Mouse (Mus musculus) intestine, postnatal 0 days (tissue): ENCODE data around the gene Slco2a1. TPM values are rescaled to one million over a fixed set of nuclear protein-coding genes. Genes with fewer than 3 reads are reported as not detected.

Source experiments
- ATAC-seq: fragments of 200-750 bp; cut with Nextera tagmentation; 2 replicates; pipeline ENCODE4 v1.8.0; 2017; ENCODE audit warnings: mild to moderate bottlenecking, moderate TSS enrichment, moderate library complexity
- H3K27ac ChIP-seq: fragments of 300-500 bp; sonication (generic); 2 replicates; pipeline ENCODE4 v1.5.1; 2014; ENCODE audit warnings: mild to moderate bottlenecking, low read depth, low read length, moderate library complexity
- H3K27me3 ChIP-seq: fragments of 300-500 bp; sonication (generic); replicated peaks from 2 replicates; pipeline ENCODE4 v1.6.1; 2014; ENCODE audit warnings: low read length, mixed read lengths; ENCODE audit not compliant: control insufficient read depth, insufficient read depth
- H3K36me3 ChIP-seq: fragments of 300-500 bp; sonication (generic); 2 replicates; pipeline ENCODE4 v1.6.1; 2014; ENCODE audit warnings: mild to moderate bottlenecking, moderate library complexity; ENCODE audit not compliant: control insufficient read depth, insufficient read depth
- H3K4me1 ChIP-seq: fragments of 300-500 bp; sonication (generic); replicated peaks from 2 replicates; pipeline ENCODE4 v1.6.1; 2014; ENCODE audit warnings: antibody characterized with exemption, low read length, mixed read lengths; ENCODE audit not compliant: control insufficient read depth, insufficient read depth
- H3K4me2 ChIP-seq: fragments of 300-500 bp; sonication (generic); replicated peaks from 2 replicates; pipeline ENCODE4 v1.6.1; 2014; ENCODE audit warnings: low read depth, mild to moderate bottlenecking, moderate library complexity
- H3K4me3 ChIP-seq: fragments of 300-500 bp; sonication (generic); 2 replicates; pipeline ENCODE4 v1.5.1; 2014; ENCODE audit warnings: low read depth, low read length
- H3K9ac ChIP-seq: fragments of 300-500 bp; sonication (generic); 2 replicates; pipeline ENCODE4 v1.6.1; 2014; ENCODE audit warnings: mild to moderate bottlenecking, low read depth, low read length
- H3K9me3 ChIP-seq: fragments of 300-500 bp; sonication (generic); 2 replicates; pipeline ENCODE4 v1.6.1; 2016; ENCODE audit warnings: mixed run types; ENCODE audit not compliant: control insufficient read depth
- CTCF ChIP-seq: sonication (generic); IDR thresholded peaks from 2 replicates; pipeline ENCODE4 v1.5.1; 2016; ENCODE audit warnings: low read depth, mild to moderate bottlenecking, control low read depth, antibody characterized with exemption, moderate library complexity
- WGBS: fragments of 180-500 bp; shearing (Covaris S2); extraction: QIAGEN DNeasy Blood & Tissue Kit; methylation state at CpG from one replicate; pipeline ENCODE4 v1.1.7; 2014; 5-methylcytosine and 5-hydroxymethylcytosine counted together
- polyA plus RNA-seq: library from polyadenylated mRNA; unstranded; fragments of >200 nt; fragmentation: Nextera tagmentation; extraction: Ambion mirVana; gene quantifications from 2 replicates; pipeline ENCODE4 v1.2.1, GENCODE M21; 2015

Gene Slco2a1
- polyA plus RNA-seq, 1 experiment from 2014 or later, result 45.9 TPM

DNA sequence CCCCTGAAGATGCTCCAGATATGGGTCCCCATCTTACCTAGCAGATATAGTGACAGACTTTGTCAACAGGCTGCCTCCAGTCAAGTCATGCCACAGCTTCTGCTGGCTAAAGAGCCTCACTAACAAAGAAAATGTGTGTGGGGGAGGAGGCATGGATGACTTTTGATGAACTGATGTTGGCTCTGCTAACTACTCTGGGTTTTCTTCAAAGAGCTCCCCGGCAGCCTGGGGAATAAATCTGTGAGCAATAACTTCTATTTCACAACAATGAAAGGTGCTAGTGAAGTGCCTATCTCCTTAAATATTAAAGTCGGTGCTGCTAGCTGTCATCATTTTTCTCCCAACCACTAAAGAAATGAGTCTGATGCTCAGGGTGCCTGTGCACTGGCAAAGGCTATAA lies 72.0 kb downstream of the Slco2a1 start:
- no peak for TF ChIP-seq CTCF
- WGBS, result 78% methylated on average over 2 of the region's 2 CpGs
- Histone ChIP-seq H3K27me3 (no peaks in the 10 kb centered on the region), H3K4me3 (no peak overlapping the region), H3K9me3 (no peaks in the 10 kb centered on the region), H3K4me2 (no peak overlapping the region), H3K4me1 (peaks cover 3% of the 10 kb centered on the region; the same call in 1 of the 2 replicates), H3K9ac (no peak overlapping the region), H3K27ac (no peak overlapping the region), H3K36me3 (no peaks in the 10 kb centered on the region; the same call in 1 of the 2 replicates)
- ATAC-seq, result no peak

DNA sequence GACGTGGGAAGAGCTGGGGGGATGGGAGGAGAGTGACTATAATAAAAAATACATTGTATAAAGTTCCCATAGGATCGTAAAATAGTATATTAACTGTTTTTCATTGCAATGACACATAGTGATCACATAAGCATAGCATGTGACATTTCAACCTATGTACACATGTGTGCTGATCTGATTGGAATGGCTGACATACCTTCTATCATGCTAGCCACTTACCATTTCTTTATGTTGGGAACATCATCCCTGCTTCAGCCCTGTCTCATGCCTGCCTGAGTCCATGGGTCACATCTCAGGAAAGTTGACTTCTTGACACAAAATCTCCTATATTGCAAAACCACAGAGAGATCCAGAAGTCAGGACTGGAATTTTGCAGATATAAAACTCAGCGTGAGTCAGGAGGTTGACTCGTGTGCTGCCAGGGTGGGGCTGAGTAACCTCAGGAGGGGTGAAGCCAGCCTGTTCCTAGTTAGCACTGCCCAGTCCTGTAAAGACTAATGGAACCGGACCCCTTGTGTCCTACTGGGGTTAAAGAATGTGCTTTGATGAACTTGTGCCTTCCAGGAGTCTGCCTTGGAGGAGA lies 73.0 kb downstream of the Slco2a1 start:
- peak; percentile 83 for ATAC-seq
- no peaks in the 10 kb centered on the region; the same call in 1 of the 2 replicates for H3K4me1 ChIP-seq
- no peak overlapping the region for H3K4me2 ChIP-seq
- H3K27ac ChIP-seq, result 0 out of 2 replicates have a peak overlapping the region, but pooled peaks have one; percentile 7
- no peaks in the 10 kb centered on the region for H3K9me3 ChIP-seq
- H3K36me3 ChIP-seq, result no peaks in the 10 kb centered on the region; the same call in 1 of the 2 replicates
- WGBS, result 53% methylated on average over 5 of the region's 5 CpGs
- H3K9ac ChIP-seq, result no peak overlapping the region
- H3K4me3 ChIP-seq, result no peak overlapping the region
- no peak for TF ChIP-seq CTCF
- H3K27me3 ChIP-seq, result no peaks in the 10 kb centered on the region

DNA sequence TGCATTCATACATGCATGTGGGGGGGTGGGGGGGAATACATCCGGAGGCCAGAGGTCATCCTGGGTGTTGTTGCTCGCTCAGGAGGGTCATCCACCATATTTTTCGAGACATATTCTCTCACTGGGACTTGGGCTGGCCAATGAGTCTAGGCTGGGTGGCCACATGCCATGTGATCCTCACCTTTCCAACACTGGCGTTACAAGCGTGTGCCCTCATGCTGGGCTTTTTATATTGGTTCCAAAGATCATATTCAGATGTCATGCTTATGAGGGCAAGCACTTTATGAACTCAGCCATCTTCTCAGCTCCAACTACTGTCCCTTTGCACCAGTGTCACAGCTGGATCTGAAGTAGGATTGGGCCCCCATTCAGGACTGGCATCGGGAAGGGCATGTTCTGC lies 75.1 kb downstream of the Slco2a1 start:
- WGBS, result 80% methylated on average over 6 of the region's 6 CpGs
- Histone ChIP-seq H3K36me3 (no peaks in the 10 kb centered on the region; the same call in 1 of the 2 replicates), H3K27me3 (no peaks in the 10 kb centered on the region), H3K4me1 (no peaks in the 10 kb centered on the region), H3K9ac (no peak overlapping the region), H3K27ac (no peak overlapping the region), H3K9me3 (no peaks in the 10 kb centered on the region), H3K4me3 (no peak overlapping the region), H3K4me2 (no peak overlapping the region)
- no peak for TF ChIP-seq CTCF
- peak; percentile 26; the same call in 1 of the 2 replicates for ATAC-seq

DNA sequence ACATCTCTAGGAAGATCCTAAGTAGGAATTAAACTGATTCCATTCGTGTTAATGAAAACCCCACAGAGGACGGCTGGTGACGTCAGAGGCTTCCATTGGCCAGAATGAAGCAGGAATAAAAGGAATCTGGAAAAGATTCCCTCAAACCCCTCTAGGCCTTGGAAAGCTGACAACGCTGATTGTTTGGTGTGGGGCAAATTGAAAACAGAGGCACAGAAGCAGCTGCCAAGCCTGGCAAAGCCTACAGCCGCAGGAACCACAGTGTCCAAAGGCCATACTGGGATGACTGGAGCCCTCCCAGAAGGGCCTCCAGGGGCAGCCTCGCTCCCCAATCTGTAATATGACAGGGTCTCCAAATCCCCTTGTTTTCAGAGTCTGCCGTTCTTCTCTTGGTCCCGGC lies 78.3 kb downstream of the Slco2a1 start:
- Histone ChIP-seq H3K4me2 (no peak overlapping the region), H3K9me3 (no peaks in the 10 kb centered on the region), H3K27ac (no peak overlapping the region), H3K4me3 (no peak overlapping the region), H3K4me1 (no peaks in the 10 kb centered on the region), H3K9ac (no peak overlapping the region), H3K27me3 (no peaks in the 10 kb centered on the region), H3K36me3 (peaks cover 5% of the 10 kb centered on the region; the same call in 1 of the 2 replicates)
- WGBS, result 84% methylated on average over 8 of the region's 8 CpGs
- ATAC-seq, result no peak
- TF ChIP-seq CTCF, result no peak

DNA sequence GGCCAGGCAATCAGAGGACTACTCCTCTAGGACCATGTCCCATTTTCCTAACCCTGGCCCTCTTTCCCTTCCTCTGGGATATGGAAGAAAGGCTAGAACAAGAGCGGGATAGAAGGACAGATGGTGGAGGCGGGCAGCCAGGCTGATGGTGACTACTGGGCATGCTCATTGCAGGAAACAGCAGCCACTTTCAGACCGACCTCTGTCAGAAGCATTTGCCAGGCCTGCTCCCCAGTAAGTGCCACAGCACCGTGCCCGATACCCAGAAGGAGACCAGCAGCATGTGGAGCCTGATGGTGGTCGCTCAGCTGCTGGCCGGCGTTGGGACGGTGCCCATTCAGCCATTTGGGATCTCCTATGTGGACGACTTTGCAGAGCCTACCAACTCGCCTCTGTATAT lies 79.1 kb downstream of the Slco2a1 start:
- no peak overlapping the region for H3K4me3 ChIP-seq
- no peak overlapping the region for H3K27ac ChIP-seq
- TF ChIP-seq CTCF, result no peak
- no peak overlapping the region for H3K9ac ChIP-seq
- no peak for ATAC-seq
- no peak overlapping the region for H3K4me2 ChIP-seq
- H3K4me1 ChIP-seq, result no peaks in the 10 kb centered on the region
- 92% methylated on average over 11 of the region's 11 CpGs for WGBS
- no peaks in the 10 kb centered on the region for H3K27me3 ChIP-seq
- peaks cover 9% of the 10 kb centered on the region; the same call in 1 of the 2 replicates for H3K36me3 ChIP-seq
- no peaks in the 10 kb centered on the region for H3K9me3 ChIP-seq

DNA sequence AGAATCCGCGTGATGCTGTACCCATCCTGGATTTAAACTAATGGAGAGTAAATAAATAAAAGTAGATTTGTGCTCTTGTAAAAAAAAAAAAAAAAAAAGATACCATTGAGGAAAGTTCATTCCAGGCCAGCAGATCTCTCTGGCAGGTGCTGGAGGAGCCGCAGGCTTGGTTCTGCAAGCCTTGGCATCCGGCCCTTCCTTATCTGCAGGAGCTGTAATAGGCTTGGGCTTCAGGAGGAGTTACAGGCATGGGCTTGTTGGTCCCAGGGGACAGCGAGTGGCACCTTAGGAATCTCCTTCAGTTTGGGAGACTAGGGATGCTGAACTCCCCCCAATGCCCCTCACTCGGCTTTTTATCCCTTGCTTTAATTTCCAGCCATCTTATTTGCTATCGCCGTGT lies 80.3 kb downstream of the Slco2a1 start:
- H3K36me3 ChIP-seq, result peaks cover 17% of the 10 kb centered on the region; the same call in 1 of the 2 replicates
- H3K4me1 ChIP-seq, result no peaks in the 10 kb centered on the region
- no peak overlapping the region for H3K27ac ChIP-seq
- no peak for ATAC-seq
- no peak overlapping the region for H3K9ac ChIP-seq
- H3K9me3 ChIP-seq, result no peaks in the 10 kb centered on the region
- no peak for TF ChIP-seq CTCF
- H3K4me3 ChIP-seq, result no peak overlapping the region
- WGBS, result 86% methylated on average over 8 of the region's 8 CpGs
- H3K27me3 ChIP-seq, result no peaks in the 10 kb centered on the region
- no peak overlapping the region for H3K4me2 ChIP-seq
